Mouse (Mus musculus) hindbrain, postnatal 0 days (tissue): ENCODE measurements at regions not wholly inside any gene's neighbourhood (a gene's known extent, or its start where the extent isn't known, plus 50 kb on each side); places are given as distances from the start of the nearest gene placed in this dataset.

ENCODE experiments used
- ATAC-seq: fragments of 200-750 bp; cut with Nextera tagmentation; 2 replicates; pipeline ENCODE4 v1.8.0; 2017; ENCODE audit warnings: mild to moderate bottlenecking, moderate TSS enrichment, moderate library complexity
- DNase-seq: peaks from one replicate; pipeline ENCODE4 v3.0.0-alpha.2; 2015; ENCODE audit warnings: low spot score
- H3K27ac ChIP-seq: fragments of 300-500 bp; sonication (generic); 2 replicates; pipeline ENCODE4 v1.5.1; 2014; ENCODE audit warnings: mild to moderate bottlenecking
- H3K27me3 ChIP-seq: fragments of 300-500 bp; sonication (generic); 2 replicates; pipeline ENCODE4 v1.6.1; 2014; ENCODE audit warnings: low read length, mixed read lengths; ENCODE audit not compliant: insufficient read depth
- H3K36me3 ChIP-seq: fragments of 300-500 bp; sonication (generic); 2 replicates; pipeline ENCODE4 v1.6.1; 2014; ENCODE audit warnings: low read length, mixed read lengths; ENCODE audit not compliant: insufficient read depth
- H3K4me1 ChIP-seq: fragments of 300-500 bp; sonication (generic); 2 replicates; pipeline ENCODE4 v1.6.1; 2014; ENCODE audit warnings: antibody characterized with exemption, low read length, mixed read lengths; ENCODE audit not compliant: insufficient read depth
- H3K4me2 ChIP-seq: fragments of 300-500 bp; sonication (generic); 2 replicates; pipeline ENCODE4 v1.6.1; 2014; ENCODE audit warnings: low read depth, mild to moderate bottlenecking, low read length, moderate library complexity, mixed read lengths
- H3K4me3 ChIP-seq: fragments of 300-500 bp; sonication (generic); 2 replicates; pipeline ENCODE4 v1.5.1; 2014; ENCODE audit warnings: low read length
- H3K9ac ChIP-seq: fragments of 300-500 bp; sonication (generic); replicated peaks from 2 replicates; pipeline ENCODE4 v1.6.1; 2014; ENCODE audit warnings: mild to moderate bottlenecking, low read length, moderate library complexity, mixed read lengths
- H3K9me3 ChIP-seq: fragments of 300-500 bp; sonication (generic); 2 replicates; pipeline ENCODE4 v1.6.1; 2016; ENCODE audit warnings: low read length, mixed read lengths
- CTCF ChIP-seq: IDR thresholded peaks from 2 replicates; pipeline ENCODE4 v1.5.1; 2016; ENCODE audit warnings: antibody characterized with exemption, control low read depth, low read depth
- WGBS: fragments of 180-500 bp; shearing (Covaris S2); extraction: QIAGEN DNeasy Blood & Tissue Kit; methylation state at CpG from one replicate; pipeline ENCODE4 v1.1.7; 2014; 5-methylcytosine and 5-hydroxymethylcytosine counted together

GRCm38 (mm10) chr7:72444016-72444415 lies 137.6 kb upstream of the Mctp2 start:
- 93% methylated on average over 1 of the region's 1 CpGs for WGBS
- no peak overlapping the region for H3K4me3 ChIP-seq
- no peak overlapping the region for H3K9ac ChIP-seq
- TF ChIP-seq CTCF, result no peak
- no peak overlapping the region for H3K27ac ChIP-seq
- H3K4me2 ChIP-seq, result no peak overlapping the region
- H3K36me3 ChIP-seq, result no peaks in the 10 kb centered on the region
- H3K9me3 ChIP-seq, result no peaks in the 10 kb centered on the region
- H3K27me3 ChIP-seq, result no peaks in the 10 kb centered on the region
- DNase-seq (no peak), ATAC-seq (no peak)
- H3K4me1 ChIP-seq, result no peaks in the 10 kb centered on the region

GRCm38 (mm10) chr7:72444792-72445191 lies 138.4 kb upstream of the Mctp2 start:
- whole genome bisulfite sequencing, result 43% methylated on average over 1 of the region's 1 CpGs
- H3K9ac ChIP-seq, result no peak overlapping the region
- no peak for DNase-seq
- no peak overlapping the region for H3K27ac ChIP-seq
- no peaks in the 10 kb centered on the region for H3K36me3 ChIP-seq
- no peak overlapping the region for H3K4me2 ChIP-seq
- TF ChIP-seq CTCF, result no peak
- H3K4me1 ChIP-seq, result no peaks in the 10 kb centered on the region
- no peak for ATAC-seq
- no peaks in the 10 kb centered on the region for H3K9me3 ChIP-seq
- H3K27me3 ChIP-seq, result no peaks in the 10 kb centered on the region
- H3K4me3 ChIP-seq, result no peak overlapping the region

GRCm38 (mm10) chr7:72446911-72447310 lies 140.5 kb upstream of the Mctp2 start:
- ATAC-seq (no peak), DNase-seq (no peak)
- H3K27ac ChIP-seq, result no peak overlapping the region
- TF ChIP-seq CTCF, result no peak
- no peak overlapping the region for H3K9ac ChIP-seq
- no peak overlapping the region for H3K4me3 ChIP-seq
- no peaks in the 10 kb centered on the region for H3K36me3 ChIP-seq
- no peaks in the 10 kb centered on the region for H3K27me3 ChIP-seq
- H3K4me2 ChIP-seq, result no peak overlapping the region
- no peaks in the 10 kb centered on the region for H3K9me3 ChIP-seq
- H3K4me1 ChIP-seq, result no peaks in the 10 kb centered on the region
- WGBS, result 95% methylated on average over 1 of the region's 1 CpGs

GRCm38 (mm10) chr7:72462978-72463377 lies 156.6 kb upstream of the Mctp2 start:
- ATAC-seq (no peak), DNase-seq (no peak)
- Histone ChIP-seq H3K4me2 (no peak overlapping the region), H3K4me1 (no peaks in the 10 kb centered on the region), H3K9me3 (no peaks in the 10 kb centered on the region), H3K9ac (no peak overlapping the region), H3K36me3 (no peaks in the 10 kb centered on the region), H3K27me3 (no peaks in the 10 kb centered on the region), H3K4me3 (no peak overlapping the region), H3K27ac (no peak overlapping the region)
- no peak for TF ChIP-seq CTCF
- WGBS, result 51% methylated on average over 4 of the region's 4 CpGs

- H3K4me2 ChIP-seq, result no peak overlapping the region
- TF ChIP-seq CTCF, result no peak
- no peaks in the 10 kb centered on the region for H3K36me3 ChIP-seq
- ATAC-seq, result no peak
- H3K9me3 ChIP-seq, result no peaks in the 10 kb centered on the region
- no peak overlapping the region for H3K4me3 ChIP-seq
- no peak overlapping the region for H3K27ac ChIP-seq
- no peaks in the 10 kb centered on the region for H3K27me3 ChIP-seq
- no peak for DNase-seq
- H3K9ac ChIP-seq, result no peak overlapping the region
- 85% methylated on average over 1 of the region's 1 CpGs for WGBS
- no peaks in the 10 kb centered on the region for H3K4me1 ChIP-seq
These were observed 158.2 kb upstream of the Mctp2 start for GRCm38 (mm10) chr7:72464658-72465057.

- 48% methylated on average over 2 of the region's 2 CpGs for WGBS
These were observed 163.3 kb upstream of the Mctp2 start for GRCm38 (mm10) chr7:72469691-72470090.

GRCm38 (mm10) chr7:72474751-72475150 lies 168.3 kb upstream of the Mctp2 start:
- WGBS, result 30% methylated on average over 4 of the region's 4 CpGs
- Histone ChIP-seq H3K4me3 (no peak overlapping the region), H3K9me3 (no peaks in the 10 kb centered on the region), H3K36me3 (no peaks in the 10 kb centered on the region), H3K27ac (no peak overlapping the region), H3K4me2 (no peak overlapping the region), H3K9ac (no peak overlapping the region), H3K4me1 (no peaks in the 10 kb centered on the region), H3K27me3 (no peaks in the 10 kb centered on the region)
- ATAC-seq (no peak), DNase-seq (peak; percentile 33)
- no peak for TF ChIP-seq CTCF

More at GRCm38 (mm10) chr7:72469691-72470090, 163.3 kb upstream of the Mctp2 start:
- TF ChIP-seq CTCF, result no peak
- DNase-seq, result no peak
- no peak for ATAC-seq
- H3K9ac ChIP-seq, result no peak overlapping the region
- no peak overlapping the region for H3K4me2 ChIP-seq
- H3K9me3 ChIP-seq, result no peaks in the 10 kb centered on the region
- H3K36me3 ChIP-seq, result no peaks in the 10 kb centered on the region
- no peaks in the 10 kb centered on the region for H3K27me3 ChIP-seq
- no peaks in the 10 kb centered on the region for H3K4me1 ChIP-seq
- H3K27ac ChIP-seq, result no peak overlapping the region
- H3K4me3 ChIP-seq, result no peak overlapping the region
